Mouse (Mus musculus): ENCODE data around the gene Nexmif.

- TF ChIP-seq CTCF (IDR thresholded peaks at IDR 0.05) (peak; percentile 48), POLR2A (IDR thresholded peaks at IDR 0.05; ENCODE audit: insufficient read depth, low read depth, low read length) (no peak)
Measured at GRCm38 (mm10) chrX:104032756-104033155, 168.2 kb downstream of the Nexmif start.
